Mouse (Mus musculus) embryonic fibroblast, embryonic 13.5 days (primary cell): ENCODE data around the gene Cfap161.

Experiments used
- CTCF ChIP-seq: IDR thresholded peaks from 2 replicates; pipeline ENCODE4 v1.5.1; 2011; ENCODE audit warnings: mild to moderate bottlenecking, control low read depth, low read length, moderate library complexity, borderline replicate concordance; ENCODE audit not compliant: insufficient read depth
- POLR2A ChIP-seq: IDR thresholded peaks from 2 replicates; pipeline ENCODE4 v1.6.1; 2011; ENCODE audit warnings: low read depth, mild to moderate bottlenecking, control low read depth, low read length, moderate library complexity

- no peak for TF ChIP-seq POLR2A
- TF ChIP-seq CTCF: no peak
Observed at GRCm38 (mm10) chr7:83762336-83762735, 32.3 kb downstream of the Cfap161 start.
